Mouse (Mus musculus) kidney, postnatal 0 days (tissue): ENCODE measurements around the gene Cisd2. TPM values are rescaled to one million over a fixed set of nuclear protein-coding genes. Genes with fewer than 3 reads are reported as not detected.

Source experiments
- ATAC-seq: fragments of 200-750 bp; cut with Nextera tagmentation; replicated peaks from 2 replicates; pipeline ENCODE4 v1.8.0; 2017; ENCODE audit warnings: low read depth, moderate number of reproducible peaks, moderate TSS enrichment, moderate library complexity; ENCODE audit not compliant: low FRiP score
- DNase-seq: peaks from one replicate; pipeline ENCODE4 v3.0.0-alpha.2; 2016; ENCODE audit warnings: low spot score
- H3K27ac ChIP-seq: fragments of 300-500 bp; sonication (generic); 2 replicates; pipeline ENCODE4 v1.5.1; 2014; ENCODE audit warnings: mild to moderate bottlenecking
- H3K27me3 ChIP-seq: fragments of 300-500 bp; sonication (generic); 2 replicates; pipeline ENCODE4 v1.6.1; 2014; ENCODE audit warnings: low read length, mixed read lengths; ENCODE audit not compliant: insufficient read depth
- H3K36me3 ChIP-seq: fragments of 300-500 bp; sonication (generic); 2 replicates; pipeline ENCODE4 v1.6.1; 2014; ENCODE audit warnings: low read length, mixed read lengths; ENCODE audit not compliant: insufficient read depth
- H3K4me1 ChIP-seq: fragments of 300-500 bp; sonication (generic); replicated peaks from 2 replicates; pipeline ENCODE4 v1.6.1; 2014; ENCODE audit warnings: antibody characterized with exemption, low read length, mixed read lengths; ENCODE audit not compliant: insufficient read depth
- H3K4me2 ChIP-seq: fragments of 300-500 bp; sonication (generic); 2 replicates; pipeline ENCODE4 v1.6.1; 2014; ENCODE audit warnings: mild to moderate bottlenecking, low read length, moderate library complexity, mixed read lengths
- H3K4me3 ChIP-seq: fragments of 300-500 bp; sonication (generic); replicated peaks from 2 replicates; pipeline ENCODE4 v1.5.1; 2014; ENCODE audit warnings: low read depth, low read length
- H3K9ac ChIP-seq: fragments of 300-500 bp; sonication (generic); 2 replicates; pipeline ENCODE4 v1.6.1; 2014; ENCODE audit warnings: low read depth, low read length
- H3K9me3 ChIP-seq: fragments of 300-500 bp; sonication (generic); replicated peaks from 2 replicates; pipeline ENCODE4 v1.6.1; 2016; ENCODE audit warnings: low read length, inconsistent platforms, mixed read lengths
- CTCF ChIP-seq: IDR thresholded peaks from 2 replicates; pipeline ENCODE4 v1.5.1; 2016; ENCODE audit warnings: antibody characterized with exemption, low read depth, mild to moderate bottlenecking, moderate library complexity
- WGBS: fragments of 180-500 bp; shearing (Covaris S2); extraction: QIAGEN DNeasy Blood & Tissue Kit; methylation state at CpG from one replicate; pipeline ENCODE4 v1.1.7; 2014; 5-methylcytosine and 5-hydroxymethylcytosine counted together
- polyA plus RNA-seq: library from polyadenylated mRNA; unstranded; fragments of >200 nt; fragmentation: Nextera tagmentation; extraction: Ambion mirVana; gene quantifications from 2 replicates; pipeline ENCODE4 v1.2.1, GENCODE M21; 2015

Cisd2 gene
- polyA plus RNA-seq, 1 experiment from 2014 or later, result 57.8 TPM

- no peaks in the 10 kb centered on the region for H3K9me3 ChIP-seq
- TF ChIP-seq CTCF, result no peak
- no peaks in the 10 kb centered on the region for H3K27me3 ChIP-seq
- peak within 1 kb of the TSS; percentile 95 for H3K4me3 ChIP-seq
- peak within 1 kb of the TSS; percentile 99 for H3K9ac ChIP-seq
- WGBS, result under 1% methylated on average over 56 of the region's 56 CpGs
- peak within 1 kb of the TSS; percentile 61 for H3K4me2 ChIP-seq
- ATAC-seq, result peak; percentile 95
- peak within 1 kb of the TSS; percentile 100 for H3K27ac ChIP-seq
- DNase-seq, result peak; percentile 99
- no peaks in the 10 kb centered on the region for H3K4me1 ChIP-seq
- H3K36me3 ChIP-seq, result no peaks in the 10 kb centered on the region
Measured at GRCm38 (mm10) chr3:135437758-135438495, 14.2 kb upstream of the Cisd2 start, which contains the start of gene Ube2d3. Gene Ube2d3 (plus strand): TSS chr3:135438149.

DNA sequence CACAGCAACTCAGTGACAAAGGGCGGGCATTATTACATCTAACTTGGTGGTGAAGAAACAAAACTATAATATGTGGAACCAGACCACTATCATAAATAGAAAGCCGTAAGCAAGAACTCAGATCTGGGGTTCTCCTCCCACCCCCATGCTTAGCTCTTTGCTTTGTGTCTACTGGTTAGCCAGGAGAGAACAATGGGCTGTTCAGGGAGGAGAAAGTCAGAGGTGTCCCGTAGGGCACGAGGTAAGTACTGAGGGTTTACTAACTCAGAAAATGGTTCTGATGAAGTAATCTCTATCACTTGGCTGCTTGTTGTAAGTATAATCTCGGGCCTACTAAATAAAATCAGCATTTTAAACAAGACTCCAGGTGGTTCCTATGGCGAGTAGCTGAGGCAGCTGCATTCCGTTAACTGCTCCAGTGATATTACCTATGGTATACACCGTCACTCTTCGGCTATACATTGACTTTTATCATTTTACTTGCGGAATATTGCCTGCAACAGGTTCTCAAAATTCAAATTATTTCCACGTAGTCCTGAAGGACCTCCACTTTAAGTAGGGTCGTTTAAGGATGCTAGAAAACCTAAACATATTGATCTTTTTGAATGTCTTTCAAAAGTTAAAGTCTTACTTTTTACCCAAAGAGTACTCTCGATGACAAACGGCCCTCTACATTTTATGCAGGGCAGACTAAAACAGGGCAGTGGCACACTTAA lies 13.3 kb upstream of the Cisd2 start:
- peak overlapping the region; percentile 61 for H3K4me2 ChIP-seq
- peak overlapping the region; percentile 95; the same call in 1 of the 2 replicates for H3K4me3 ChIP-seq
- 48% methylated on average over 14 of the region's 14 CpGs for WGBS
- peak overlapping the region; percentile 85 for H3K27ac ChIP-seq
- no peaks in the 10 kb centered on the region for H3K4me1 ChIP-seq
- H3K36me3 ChIP-seq, result no peaks in the 10 kb centered on the region
- peak overlapping the region; percentile 59 for H3K9ac ChIP-seq
- H3K27me3 ChIP-seq, result no peaks in the 10 kb centered on the region
- no peak for ATAC-seq
- no peak for TF ChIP-seq CTCF
- no peaks in the 10 kb centered on the region for H3K9me3 ChIP-seq
- no peak for DNase-seq

- DNase-seq (peak; percentile 91), ATAC-seq (peak; percentile 98)
- under 1% methylated on average over 83 of the region's 103 CpGs for WGBS
- no peaks in the 10 kb centered on the region for H3K9me3 ChIP-seq
- peak overlapping the region; percentile 80 for H3K4me3 ChIP-seq
- TF ChIP-seq CTCF, result no peak
- H3K4me2 ChIP-seq, result peak overlapping the region; percentile 77
- peak overlapping the region; percentile 82 for H3K9ac ChIP-seq
- peaks cover 13% of the 10 kb centered on the region; the same call in 1 of the 2 replicates for H3K4me1 ChIP-seq
- H3K27me3 ChIP-seq, result no peaks in the 10 kb centered on the region
- H3K36me3 ChIP-seq, result no peaks in the 10 kb centered on the region
- H3K27ac ChIP-seq, result peak overlapping the region; percentile 97
Measured at GRCm38 (mm10) chr3:135422856-135423607, 693 bp downstream of the Cisd2 start.

DNA sequence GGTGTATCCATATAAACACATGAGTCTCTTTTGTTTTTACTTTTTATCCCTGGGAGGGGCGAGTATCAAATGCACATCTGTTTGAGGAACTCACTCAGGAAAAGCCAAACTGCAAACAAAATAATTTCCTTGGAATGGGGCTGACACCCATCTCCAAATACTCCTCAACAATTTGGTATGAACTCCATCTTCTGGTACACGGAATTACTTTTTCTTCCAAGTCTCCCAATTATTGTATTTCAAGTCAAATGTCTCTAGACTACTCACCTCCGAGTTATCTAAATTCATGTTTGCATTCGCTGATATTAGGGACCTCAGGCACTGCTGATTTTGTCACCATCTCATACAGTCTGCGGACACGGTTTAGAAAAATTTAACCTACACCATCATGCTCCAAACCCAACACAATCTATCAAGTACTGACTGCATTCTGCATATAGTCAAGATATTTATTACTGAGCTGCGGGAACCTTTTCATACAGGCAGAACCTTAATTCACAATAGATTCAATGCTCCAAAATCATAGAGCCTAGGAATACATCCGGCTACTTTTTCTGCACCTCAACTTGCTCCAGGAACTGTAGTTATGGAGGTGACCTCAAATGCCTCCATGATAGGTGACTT lies 1.4 kb downstream of the Cisd2 start:
- Histone ChIP-seq H3K9me3 (no peaks in the 10 kb centered on the region), H3K27me3 (no peaks in the 10 kb centered on the region), H3K9ac (peak overlapping the region; percentile 82), H3K36me3 (no peaks in the 10 kb centered on the region), H3K4me2 (peak overlapping the region; percentile 77), H3K4me1 (peaks cover 13% of the 10 kb centered on the region; the same call in 1 of the 2 replicates), H3K27ac (peak overlapping the region; percentile 97), H3K4me3 (peak overlapping the region; percentile 80)
- no peak for TF ChIP-seq CTCF
- DNase-seq, result no peak
- ATAC-seq, result no peak
- 20% methylated on average over 8 of the region's 8 CpGs for WGBS

GRCm38 (mm10) chr3:135421310-135421594 lies 2.5 kb downstream of the Cisd2 start:
- no peak overlapping the region for H3K9ac ChIP-seq
- DNase-seq (no peak), ATAC-seq (no peak)

More at GRCm38 (mm10) chr3:135421310-135421594, 2.5 kb downstream of the Cisd2 start:
- Histone ChIP-seq H3K27ac (no peak overlapping the region), H3K4me3 (no peak overlapping the region), H3K4me2 (no peak overlapping the region), H3K36me3 (no peaks in the 10 kb centered on the region), H3K4me1 (peaks cover 13% of the 10 kb centered on the region; the same call in 1 of the 2 replicates), H3K27me3 (no peaks in the 10 kb centered on the region), H3K9me3 (no peaks in the 10 kb centered on the region)
- no peak for TF ChIP-seq CTCF
